In the genomic region with DNA sequence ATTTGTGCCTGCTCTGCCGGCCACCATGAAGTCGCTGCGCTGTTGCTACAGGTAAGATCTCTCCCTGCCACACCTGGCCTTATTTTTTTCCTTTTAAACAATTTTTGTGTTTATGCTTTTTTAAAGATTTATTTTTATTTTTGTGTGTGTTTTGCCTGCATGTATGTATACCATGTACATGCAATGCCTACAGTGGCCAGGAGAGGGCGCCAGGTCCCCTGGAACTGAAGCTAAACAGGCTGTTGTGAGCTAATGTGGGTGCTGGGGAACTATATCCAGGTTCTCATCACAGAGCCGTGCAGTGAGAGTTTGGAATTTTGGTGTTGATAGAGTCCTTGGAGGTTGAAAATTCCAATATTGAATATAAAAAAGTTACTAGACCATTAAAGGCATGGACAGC, we compare ENCODE assay signal across 7 mouse cellular contexts. TPM values are rescaled to one million over a fixed set of nuclear protein-coding genes. Genes with fewer than 3 reads are reported as not detected.
DNase-seq lines count a peak whose midpoint lies in the region; ATAC-seq and TF ChIP-seq lines count a peak whose summit lies in the region.

No protein-coding gene starts in this region.

- H3K4me1 ChIP-seq in intestine, postnatal 0 days (replicated peaks; ENCODE audit: control insufficient read depth, insufficient read depth, low read length): no peaks in the 10 kb centered on the region
- H3K4me1 ChIP-seq in intestine, embryonic 15.5 days (replicated peaks): no peaks in the 10 kb centered on the region
- H3K4me1 ChIP-seq in G1E (ENCODE audit: insufficient read depth, low read depth, low read length): no peaks in the 10 kb centered on the region; the same call in 1 of the 2 replicates
- no peaks in the 10 kb centered on the region for H3K4me1 ChIP-seq in embryonic facial prominence, embryonic 11.5 days (ENCODE audit: control insufficient read depth, insufficient read depth, low read length)

- no peaks in the 10 kb centered on the region for H3K9me3 ChIP-seq in intestine, postnatal 0 days (ENCODE audit: control insufficient read depth)
- no peaks in the 10 kb centered on the region for H3K9me3 ChIP-seq in intestine, embryonic 15.5 days
- no peaks in the 10 kb centered on the region for H3K9me3 ChIP-seq in G1E (replicated peaks)
- H3K9me3 ChIP-seq in embryonic facial prominence, embryonic 11.5 days (replicated peaks; ENCODE audit: control insufficient read depth, low read length): no peaks in the 10 kb centered on the region

- DNase-seq in G1E (ENCODE audit: low spot score): no peak
- DNase-seq in embryonic facial prominence, embryonic 11.5 days (ENCODE audit: low spot score): peak; percentile 50
- peak; percentile 13 to 45 for DNase-seq in natural killer cell, adult 2 months (ENCODE audit: low spot score in 2 of 2)
- DNase-seq in frontal cortex, postnatal 10 days (ENCODE audit: low spot score in 2 of 2): no peak

- TF ChIP-seq CTCF in intestine, postnatal 0 days (IDR thresholded peaks at IDR 0.05; ENCODE audit: low read depth): peak; percentile 80
- TF ChIP-seq CTCF in C2C12 (IDR thresholded peaks at IDR 0.05; ENCODE audit: control insufficient read depth, insufficient read depth, insufficient read length) (peak; percentile 12), G1E (IDR thresholded peaks at IDR 0.05; ENCODE audit: low read depth, low read length) (peak; percentile 66)

- H3K79me2 ChIP-seq in C2C12 (ENCODE audit: control insufficient read depth, insufficient read depth): no peaks in the 10 kb centered on the region

- no peaks in the 10 kb centered on the region for H3K79me3 ChIP-seq in C2C12 (ENCODE audit: low read depth)

- no peak overlapping the region for H3ac ChIP-seq in C2C12 (ENCODE audit: control insufficient read depth, insufficient read length, low read depth)

- no peak overlapping the region for H3K4me3 ChIP-seq in intestine, postnatal 0 days (ENCODE audit: low read depth, low read length)
- no peak overlapping the region for H3K4me3 ChIP-seq in intestine, embryonic 15.5 days (replicated peaks)
- H3K4me3 ChIP-seq in C2C12 (ENCODE audit: insufficient read depth, poor library complexity, severe bottlenecking) (no peak overlapping the region), G1E (ENCODE audit: low read depth, low read length) (no peak overlapping the region)
- H3K4me3 ChIP-seq in embryonic facial prominence, embryonic 11.5 days (ENCODE audit: low read depth, low read length): no peak overlapping the region

- no peak overlapping the region for H3K4me2 ChIP-seq in intestine, postnatal 0 days (replicated peaks; ENCODE audit: low read depth)
- no peak overlapping the region for H3K4me2 ChIP-seq in intestine, embryonic 15.5 days (replicated peaks)
- no peak overlapping the region for H3K4me2 ChIP-seq in embryonic facial prominence, embryonic 11.5 days (ENCODE audit: low read depth, low read length)

- ATAC-seq in intestine, postnatal 0 days: no peak
- no peak for ATAC-seq in intestine, embryonic 15.5 days
- ATAC-seq in G1E (ENCODE audit: extremely low read depth, insufficient number of reproducible peaks, low FRiP score, poor library complexity, severe bottlenecking): peak; percentile 22; the same call in 1 of the 2 replicates
- no peak for ATAC-seq in embryonic facial prominence, embryonic 11.5 days (replicated peaks; ENCODE audit: insufficient number of reproducible peaks, low FRiP score, low TSS enrichment, low read depth)

- H3K36me3 ChIP-seq in intestine, postnatal 0 days (ENCODE audit: control insufficient read depth, insufficient read depth): peaks cover 55% of the 10 kb centered on the region
- peaks cover 25% of the 10 kb centered on the region for H3K36me3 ChIP-seq in intestine, embryonic 15.5 days
- H3K36me3 ChIP-seq in C2C12 (ENCODE audit: control insufficient read depth, insufficient read depth): no peaks in the 10 kb centered on the region
- H3K36me3 ChIP-seq in G1E (replicated peaks): peaks cover 96% of the 10 kb centered on the region
- H3K36me3 ChIP-seq in embryonic facial prominence, embryonic 11.5 days (replicated peaks; ENCODE audit: control insufficient read depth, insufficient read depth, low read depth, low read length): no peaks in the 10 kb centered on the region; the same call in 1 of the 2 replicates

- 77% methylated on average over 5 of the region's 5 CpGs for WGBS in intestine, postnatal 0 days
- WGBS in intestine, embryonic 15.5 days: 74% methylated on average over 5 of the region's 5 CpGs
- 68% methylated on average over 5 of the region's 5 CpGs for WGBS in embryonic facial prominence, embryonic 11.5 days

- no peak overlapping the region for H3K9ac ChIP-seq in intestine, postnatal 0 days (ENCODE audit: low read depth, low read length)
- no peak overlapping the region for H3K9ac ChIP-seq in intestine, embryonic 15.5 days
- no peak overlapping the region for H3K9ac ChIP-seq in embryonic facial prominence, embryonic 11.5 days (replicated peaks; ENCODE audit: low read length)

- no peaks in the 10 kb centered on the region for H3K27me3 ChIP-seq in intestine, postnatal 0 days (replicated peaks; ENCODE audit: control insufficient read depth, insufficient read depth, low read length)
- H3K27me3 ChIP-seq in intestine, embryonic 15.5 days (replicated peaks): no peaks in the 10 kb centered on the region
- H3K27me3 ChIP-seq in C2C12 (ENCODE audit: control insufficient read depth, insufficient read depth, insufficient read length): no peaks in the 10 kb centered on the region
- no peaks in the 10 kb centered on the region for H3K27me3 ChIP-seq in G1E (ENCODE audit: insufficient read depth, low read length)
- H3K27me3 ChIP-seq in embryonic facial prominence, embryonic 11.5 days (ENCODE audit: control insufficient read depth, insufficient read depth, low read length): no peaks in the 10 kb centered on the region

- no peak overlapping the region for H3K27ac ChIP-seq in intestine, postnatal 0 days (ENCODE audit: low read depth, low read length)
- H3K27ac ChIP-seq in intestine, embryonic 15.5 days: no peak overlapping the region
- H3K27ac ChIP-seq in embryonic facial prominence, embryonic 11.5 days (replicated peaks; ENCODE audit: low read depth, low read length): no peak overlapping the region

TF ChIP-seq in C2C12, 6 proteins besides CTCF, POLR2A, EP300 and RAD21:
- no peak for TF ChIP-seq MYOD1 (IDR thresholded peaks at IDR 0.05; ENCODE audit: control insufficient read depth, insufficient read length, low read depth)
- no peak for TF ChIP-seq USF1 (IDR thresholded peaks at IDR 0.05; ENCODE audit: low read depth)
- TF ChIP-seq MYOG (IDR thresholded peaks at IDR 0.05; ENCODE audit: control insufficient read depth, extremely low read depth, insufficient read length): no peak
- TF ChIP-seq FOSL1 (IDR thresholded peaks at IDR 0.05; ENCODE audit: insufficient read depth, low read length, poor library complexity, severe bottlenecking): no peak

RNA-seq across cellular contexts. Expression of a gene that starts 18.8 kb away (rescaled TPM):
- polyA plus RNA-seq in intestine, postnatal 0 days (2015; fragmentation: Nextera tagmentation; extraction: Ambion mirVana): 168 and 169 TPM in 2 replicates
- polyA plus RNA-seq in intestine, embryonic 15.5 days (2015; fragmentation: Nextera tagmentation; extraction: Ambion mirVana): 193 and 197 TPM in 2 replicates
- 157 TPM for polyA plus RNA-seq in C2C12 (2012; fragmentation: generic; extraction: Trizol)
- total RNA-seq in G1E (2014; fragmentation: Nextera tagmentation): 115 and 130 TPM in 2 replicates
- 118 and 119 TPM in 2 replicates for total RNA-seq in G1E (2017)
- 154 and 164 TPM in 2 replicates for polyA plus RNA-seq in G1E (2012)
- 303 and 313 TPM in 2 replicates for polyA plus RNA-seq in embryonic facial prominence, embryonic 11.5 days (2014; fragmentation: Nextera tagmentation; extraction: Ambion mirVana)

RNA-seq across cellular contexts. Expression of a gene that starts 42.5 kb away (rescaled TPM):
- polyA plus RNA-seq in intestine, postnatal 0 days (2015; fragmentation: Nextera tagmentation; extraction: Ambion mirVana): 10.0 and 11.1 TPM in 2 replicates
- 34.6 and 38.0 TPM in 2 replicates for polyA plus RNA-seq in intestine, embryonic 15.5 days (2015; fragmentation: Nextera tagmentation; extraction: Ambion mirVana)
- 19.5 TPM for polyA plus RNA-seq in C2C12 (2012; fragmentation: generic; extraction: Trizol)
- 130 and 163 TPM in 2 replicates for total RNA-seq in G1E (2014; fragmentation: Nextera tagmentation)
- 247 and 248 TPM in 2 replicates for total RNA-seq in G1E (2017)
- polyA plus RNA-seq in G1E (2012): 165 and 202 TPM in 2 replicates
- polyA plus RNA-seq in embryonic facial prominence, embryonic 11.5 days (2014; fragmentation: Nextera tagmentation; extraction: Ambion mirVana): 31.5 and 36.4 TPM in 2 replicates

RNA-seq across cellular contexts. Expression of a gene that starts 43.1 kb away (rescaled TPM):
- 0.03 TPM in 2 replicates for polyA plus RNA-seq in intestine, postnatal 0 days (2015; fragmentation: Nextera tagmentation; extraction: Ambion mirVana)
- 0.06 and 0.09 TPM in 2 replicates for polyA plus RNA-seq in intestine, embryonic 15.5 days (2015; fragmentation: Nextera tagmentation; extraction: Ambion mirVana)
- polyA plus RNA-seq in C2C12 (2012; fragmentation: generic; extraction: Trizol) (0.02 TPM), G1E (2012) (0.54 and 0.59 TPM in 2 replicates)
- total RNA-seq in G1E (2014; fragmentation: Nextera tagmentation) (6.4 and 6.9 TPM in 2 replicates), G1E (2017) (14.6 and 16.3 TPM in 2 replicates)
- polyA plus RNA-seq in embryonic facial prominence, embryonic 11.5 days (2014; fragmentation: Nextera tagmentation; extraction: Ambion mirVana): 0.07 and 0.14 TPM in 2 replicates

Comparison
In these comparisons a context has a peak if more than half of its experiments do, and no peak if none do; other contexts are left out.
1. CTCF ChIP-seq: peak in every context shown above with its lines; median percentile 80 in intestine, postnatal 0 days; 66 in G1E; 12 in C2C12.
2. DNase-seq: peak in embryonic facial prominence, embryonic 11.5 days (single experiment) and natural killer cell, adult 2 months (2 of 2); none in G1E (single experiment) and frontal cortex, postnatal 10 days (0 of 2).